Mouse (Mus musculus) C2C12 (cell line): ENCODE results near the gene Dnajc17.

Experiments used
- CEBPB ChIP-seq: IDR thresholded peaks from one replicate; pipeline ENCODE4 v1.6.1; 2011; ENCODE audit warnings: low read depth, mild to moderate bottlenecking, control low read depth, moderate library complexity
- CTCF ChIP-seq: IDR thresholded peaks from one replicate; pipeline ENCODE4 v1.5.1; 2011; ENCODE audit not compliant: control insufficient read depth, insufficient read depth, insufficient read length
- FOSL1 ChIP-seq: IDR thresholded peaks from one replicate; pipeline ENCODE4 v1.8.0; 2011; ENCODE audit warnings: mild to moderate bottlenecking, low read length; ENCODE audit not compliant: poor library complexity, insufficient read depth, severe bottlenecking
- MAX ChIP-seq: IDR thresholded peaks from one replicate; pipeline ENCODE4 v1.6.1; 2011; ENCODE audit warnings: mild to moderate bottlenecking, control low read depth
- MYOD1 ChIP-seq: IDR thresholded peaks from one replicate; pipeline ENCODE4 v1.6.1; 2011; ENCODE audit warnings: low read depth; ENCODE audit not compliant: control insufficient read depth, insufficient read length
- MYOG ChIP-seq: IDR thresholded peaks from one replicate; pipeline ENCODE4 v1.6.1; 2011; ENCODE audit not compliant: control insufficient read depth, insufficient read length; ENCODE audit errors: extremely low read depth
- USF1 ChIP-seq: IDR thresholded peaks from one replicate; pipeline ENCODE4 v1.6.1; 2011; ENCODE audit warnings: low read depth, mild to moderate bottlenecking, control low read depth, moderate library complexity

- TF ChIP-seq CTCF (no peak), MYOD1 (no peak), MAX (no peak), MYOG (no peak), USF1 (no peak), FOSL1 (no peak), CEBPB (no peak)
Measured at GRCm38 (mm10) chr2:119249592-119250061, 41.0 kb upstream of the Dnajc17 start.
